Mouse (Mus musculus) adrenal gland, postnatal 25 days (tissue): ENCODE data around the gene Ccdc96. TPM values are rescaled to one million over a fixed set of nuclear protein-coding genes. Genes with fewer than 3 reads are reported as not detected.

Source experiments
- DNase-seq: peaks from one replicate; pipeline ENCODE4 v3.0.0; 2021; ENCODE audit warnings: mixed read lengths
- long read RNA-seq: library from polyadenylated mRNA; stranded (forward); transcript quantifications from one replicate; pipeline ENCODE4 v2.0.0, GENCODE M21; 2021
- total RNA-seq: library from RNA; stranded (reverse); gene quantifications from 2 replicates; pipeline ENCODE4 v1.2.3, GENCODE M21; 2021

Gene Ccdc96
- 0.43 and 0.49 TPM in 2 replicates for total RNA-seq
- long read RNA-seq, partial matches to known transcripts = 0 of 1 reads
- long read RNA-seq, other reads (novel, unspliced or antisense) = 0 of 1 reads

- peak; percentile 98 for DNase-seq
These were observed at the start of gene Ccdc96, which contains the start of gene Tada2b for GRCm38 (mm10) chr5:36484171-36484990. Gene Ccdc96 (plus strand): TSS chr5:36484588. Gene Tada2b (minus strand): TSS chr5:36484285.

GRCm38 (mm10) chr5:36436858-36437257 lies 47.5 kb upstream of the Ccdc96 start:
- no peak for DNase-seq

GRCm38 (mm10) chr5:36440741-36441140 lies 43.6 kb upstream of the Ccdc96 start:
- DNase-seq = peak; percentile 48

GRCm38 (mm10) chr5:36444611-36445010 lies 39.8 kb upstream of the Ccdc96 start:
- peak; percentile 17 for DNase-seq

GRCm38 (mm10) chr5:36445028-36445427 lies 39.4 kb upstream of the Ccdc96 start:
- no peak for DNase-seq

GRCm38 (mm10) chr5:36446166-36446890 lies 38.1 kb upstream of the Ccdc96 start:
- DNase-seq = no peak

GRCm38 (mm10) chr5:36447872-36448271 lies 36.5 kb upstream of the Ccdc96 start:
- no peak for DNase-seq

GRCm38 (mm10) chr5:36449710-36450358 lies 34.6 kb upstream of the Ccdc96 start:
- no peak for DNase-seq

GRCm38 (mm10) chr5:36451119-36451518 lies 33.3 kb upstream of the Ccdc96 start:
- peak; percentile 20 for DNase-seq

GRCm38 (mm10) chr5:36451872-36452389 lies 32.5 kb upstream of the Ccdc96 start:
- no peak for DNase-seq

GRCm38 (mm10) chr5:36452821-36453220 lies 31.6 kb upstream of the Ccdc96 start:
- no peak for DNase-seq

GRCm38 (mm10) chr5:36457706-36458105 lies 26.7 kb upstream of the Ccdc96 start:
- DNase-seq = peak; percentile 35

GRCm38 (mm10) chr5:36458926-36459325 lies 25.5 kb upstream of the Ccdc96 start:
- peak; percentile 47 for DNase-seq

GRCm38 (mm10) chr5:36460712-36461111 lies 23.7 kb upstream of the Ccdc96 start:
- DNase-seq = no peak

- DNase-seq = no peak
These were observed 23.2 kb upstream of the Ccdc96 start for GRCm38 (mm10) chr5:36461231-36461630.

GRCm38 (mm10) chr5:36462810-36463209 lies 21.6 kb upstream of the Ccdc96 start:
- DNase-seq = peak; percentile 82

GRCm38 (mm10) chr5:36463391-36463790 lies 21.0 kb upstream of the Ccdc96 start:
- DNase-seq = no peak

GRCm38 (mm10) chr5:36464709-36465661 lies 19.4 kb upstream of the Ccdc96 start, which contains the start of gene Grpel1:
Gene Grpel1 (plus strand): TSS chr5:36464998.
- DNase-seq = peak; percentile 97

GRCm38 (mm10) chr5:36465889-36466288 lies 18.5 kb upstream of the Ccdc96 start:
- DNase-seq = no peak

GRCm38 (mm10) chr5:36471206-36471605 lies 13.2 kb upstream of the Ccdc96 start:
- DNase-seq = no peak
